Mouse (Mus musculus): ENCODE measurements around the gene Neurod2. TPM values are rescaled to one million over a fixed set of nuclear protein-coding genes. Genes with fewer than 3 reads are reported as not detected.

The Neurod2 gene
- polyA plus RNA-seq, 1 experiment from 2014 or later, result 0.09 TPM

- H3K4me3 ChIP-seq (replicated peaks), result no peak overlapping the region
- H3K36me3 ChIP-seq, result no peaks in the 10 kb centered on the region
- H3K9me3 ChIP-seq, result no peaks in the 10 kb centered on the region
- peaks cover 99% of the 10 kb centered on the region for H3K27me3 ChIP-seq (replicated peaks)
- H3K4me2 ChIP-seq, result no peak overlapping the region
- H3K4me1 ChIP-seq, result no peaks in the 10 kb centered on the region
- WGBS, result 14% methylated on average over 12 of the region's 12 CpGs
- no peak overlapping the region for H3K9ac ChIP-seq
- no peak overlapping the region for H3K27ac ChIP-seq
- no peak for ATAC-seq (ENCODE audit: insufficient read depth, low FRiP score, low read depth)
These were observed 9.1 kb downstream of the Neurod2 start for GRCm38 (mm10) chr11:98320381-98320780.

GRCm38 (mm10) chr11:98319944-98320343, 9.5 kb downstream of the Neurod2 start:
- H3K27me3 ChIP-seq (replicated peaks), result peaks cover 98% of the 10 kb centered on the region
- 7% methylated on average over 2 of the region's 2 CpGs for WGBS

GRCm38 (mm10) chr11:98319544-98319943, 9.9 kb downstream of the Neurod2 start:
- no peak overlapping the region for H3K4me2 ChIP-seq
- no peak for ATAC-seq (ENCODE audit: insufficient read depth, low FRiP score, low read depth)
- no peak overlapping the region for H3K27ac ChIP-seq
- no peak overlapping the region for H3K9ac ChIP-seq
- peaks cover 98% of the 10 kb centered on the region for H3K27me3 ChIP-seq (replicated peaks)
- H3K4me1 ChIP-seq, result no peaks in the 10 kb centered on the region
- WGBS, result 23% methylated on average over 4 of the region's 4 CpGs
- H3K36me3 ChIP-seq, result no peaks in the 10 kb centered on the region
- no peak overlapping the region for H3K4me3 ChIP-seq (replicated peaks)
- no peaks in the 10 kb centered on the region for H3K9me3 ChIP-seq

More at GRCm38 (mm10) chr11:98319944-98320343, 9.5 kb downstream of the Neurod2 start:
- no peak overlapping the region for H3K4me2 ChIP-seq
- H3K4me1 ChIP-seq, result no peaks in the 10 kb centered on the region
- no peaks in the 10 kb centered on the region for H3K9me3 ChIP-seq
- H3K36me3 ChIP-seq, result no peaks in the 10 kb centered on the region
- no peak overlapping the region for H3K27ac ChIP-seq
- ATAC-seq (ENCODE audit: insufficient read depth, low FRiP score, low read depth), result no peak
- H3K4me3 ChIP-seq (replicated peaks), result no peak overlapping the region
- H3K9ac ChIP-seq, result no peak overlapping the region

GRCm38 (mm10) chr11:98319120-98319519, 10.3 kb downstream of the Neurod2 start:
- H3K9me3 ChIP-seq, result no peaks in the 10 kb centered on the region
- no peak overlapping the region for H3K27ac ChIP-seq
- no peak for ATAC-seq (ENCODE audit: insufficient read depth, low FRiP score, low read depth)
- no peak overlapping the region for H3K4me3 ChIP-seq (replicated peaks)
- H3K27me3 ChIP-seq (replicated peaks), result peaks cover 98% of the 10 kb centered on the region
- H3K4me1 ChIP-seq, result no peaks in the 10 kb centered on the region
- no peak overlapping the region for H3K9ac ChIP-seq
- 4% methylated on average over 15 of the region's 15 CpGs for whole genome bisulfite sequencing
- no peak overlapping the region for H3K4me2 ChIP-seq
- no peaks in the 10 kb centered on the region for H3K36me3 ChIP-seq

GRCm38 (mm10) chr11:98318421-98319116, 10.9 kb downstream of the Neurod2 start:
- WGBS, result 3% methylated on average over 14 of the region's 14 CpGs
- Histone ChIP-seq H3K36me3 (no peaks in the 10 kb centered on the region), H3K4me2 (no peak overlapping the region), H3K4me3 (replicated peaks) (no peak overlapping the region), H3K4me1 (peaks cover 3% of the 10 kb centered on the region; the same call in 1 of the 2 replicates), H3K9ac (no peak overlapping the region), H3K9me3 (no peaks in the 10 kb centered on the region), H3K27ac (no peak overlapping the region), H3K27me3 (replicated peaks) (peaks cover 96% of the 10 kb centered on the region)
- ATAC-seq (ENCODE audit: insufficient read depth, low FRiP score, low read depth), result no peak

GRCm38 (mm10) chr11:98317479-98317878, 12.0 kb downstream of the Neurod2 start:
- Histone ChIP-seq H3K9ac (no peak overlapping the region), H3K4me1 (peaks cover 3% of the 10 kb centered on the region; the same call in 1 of the 2 replicates), H3K27ac (no peak overlapping the region), H3K9me3 (no peaks in the 10 kb centered on the region), H3K27me3 (replicated peaks) (peaks cover 90% of the 10 kb centered on the region), H3K4me3 (replicated peaks) (no peak overlapping the region), H3K36me3 (no peaks in the 10 kb centered on the region), H3K4me2 (no peak overlapping the region)
- ATAC-seq (ENCODE audit: insufficient read depth, low FRiP score, low read depth), result no peak
- 7% methylated on average over 7 of the region's 7 CpGs for WGBS

GRCm38 (mm10) chr11:98313790-98314323, 15.6 kb downstream of the Neurod2 start:
- no peaks in the 10 kb centered on the region for H3K36me3 ChIP-seq
- 2% methylated on average over 26 of the region's 26 CpGs for WGBS
- no peak for ATAC-seq (ENCODE audit: insufficient read depth, low FRiP score, low read depth)
- H3K27ac ChIP-seq, result no peak overlapping the region
- no peaks in the 10 kb centered on the region for H3K9me3 ChIP-seq
- peaks cover 3% of the 10 kb centered on the region; the same call in 1 of the 2 replicates for H3K4me1 ChIP-seq
- H3K27me3 ChIP-seq (replicated peaks), result peaks cover 54% of the 10 kb centered on the region
- no peak overlapping the region for H3K4me3 ChIP-seq (replicated peaks)
- H3K4me2 ChIP-seq, result 0 out of 2 replicates have a peak overlapping the region, but pooled peaks have one; percentile 22
- no peak overlapping the region for H3K9ac ChIP-seq

- no peak overlapping the region for H3K9ac ChIP-seq
- no peaks in the 10 kb centered on the region for H3K36me3 ChIP-seq
- H3K9me3 ChIP-seq, result no peaks in the 10 kb centered on the region
- no peak overlapping the region for H3K4me3 ChIP-seq (replicated peaks)
- peak overlapping the region; percentile 25; the same call in 1 of the 2 replicates for H3K4me2 ChIP-seq
- no peak overlapping the region for H3K27ac ChIP-seq
- ATAC-seq (ENCODE audit: insufficient read depth, low FRiP score, low read depth), result no peak
- peaks cover 14% of the 10 kb centered on the region for H3K4me1 ChIP-seq
- no peaks in the 10 kb centered on the region for H3K27me3 ChIP-seq (replicated peaks)
- 8% methylated on average over 10 of the region's 10 CpGs for WGBS
These were observed 30.8 kb downstream of the Neurod2 start for GRCm38 (mm10) chr11:98298484-98299205.

GRCm38 (mm10) chr11:98297778-98298177, 31.7 kb downstream of the Neurod2 start:
- Histone ChIP-seq H3K27ac (no peak overlapping the region), H3K4me3 (replicated peaks) (no peak overlapping the region), H3K4me2 (0 out of 2 replicates have a peak overlapping the region, but pooled peaks have one; percentile 25), H3K9ac (no peak overlapping the region), H3K4me1 (peaks cover 14% of the 10 kb centered on the region), H3K36me3 (no peaks in the 10 kb centered on the region), H3K27me3 (replicated peaks) (no peaks in the 10 kb centered on the region), H3K9me3 (no peaks in the 10 kb centered on the region)
- ATAC-seq (ENCODE audit: insufficient read depth, low FRiP score, low read depth), result no peak
- WGBS, result 25% methylated on average over 7 of the region's 7 CpGs

- H3K9me3 ChIP-seq, result no peaks in the 10 kb centered on the region
- WGBS, result 32% methylated on average over 2 of the region's 2 CpGs
- H3K36me3 ChIP-seq, result no peaks in the 10 kb centered on the region
- H3K9ac ChIP-seq, result no peak overlapping the region
- no peak overlapping the region for H3K4me3 ChIP-seq (replicated peaks)
- no peaks in the 10 kb centered on the region for H3K27me3 ChIP-seq (replicated peaks)
- H3K4me2 ChIP-seq, result no peak overlapping the region
- ATAC-seq (ENCODE audit: insufficient read depth, low FRiP score, low read depth), result no peak
- peaks cover 14% of the 10 kb centered on the region for H3K4me1 ChIP-seq
- no peak overlapping the region for H3K27ac ChIP-seq
These were observed 32.5 kb downstream of the Neurod2 start for GRCm38 (mm10) chr11:98296916-98297315.

GRCm38 (mm10) chr11:98296277-98296676, 33.2 kb downstream of the Neurod2 start:
- Histone ChIP-seq H3K4me1 (peaks cover 14% of the 10 kb centered on the region), H3K9ac (no peak overlapping the region)
- 13% methylated on average over 5 of the region's 5 CpGs for WGBS

GRCm38 (mm10) chr11:98295013-98295585, 34.3 kb downstream of the Neurod2 start:
- Histone ChIP-seq H3K36me3 (no peaks in the 10 kb centered on the region), H3K4me2 (peak overlapping the region; percentile 95), H3K9me3 (no peaks in the 10 kb centered on the region), H3K9ac (peak overlapping the region; percentile 52), H3K4me1 (peaks cover 14% of the 10 kb centered on the region), H3K27ac (no peak overlapping the region), H3K27me3 (replicated peaks) (no peaks in the 10 kb centered on the region), H3K4me3 (replicated peaks) (peak overlapping the region; percentile 58)
- ATAC-seq (ENCODE audit: insufficient read depth, low FRiP score, low read depth), result no peak
- WGBS, result 7% methylated on average over 9 of the region's 9 CpGs

More at GRCm38 (mm10) chr11:98296277-98296676, 33.2 kb downstream of the Neurod2 start:
- Histone ChIP-seq H3K4me2 (no peak overlapping the region), H3K9me3 (no peaks in the 10 kb centered on the region), H3K4me3 (replicated peaks) (no peak overlapping the region), H3K27me3 (replicated peaks) (no peaks in the 10 kb centered on the region), H3K27ac (no peak overlapping the region), H3K36me3 (no peaks in the 10 kb centered on the region)
- no peak for ATAC-seq (ENCODE audit: insufficient read depth, low FRiP score, low read depth)
